Mouse (Mus musculus) midbrain, embryonic 11.5 days (tissue): ENCODE measurements at regions not wholly inside any gene's neighbourhood (a gene's known extent, or its start where the extent isn't known, plus 50 kb on each side); places are given as distances from the start of the nearest gene placed in this dataset.

Experiments
- ATAC-seq: fragments of 200-750 bp; cut with Nextera tagmentation; 2 replicates; pipeline ENCODE4 v1.8.0; 2017; ENCODE audit warnings: moderate TSS enrichment, moderate library complexity; ENCODE audit not compliant: low FRiP score
- DNase-seq: peaks from one replicate; pipeline ENCODE4 v3.0.0; 2015; ENCODE audit warnings: low spot score; ENCODE audit errors: missing footprints
- H3K27ac ChIP-seq: fragments of 300-500 bp; sonication (generic); 2 replicates; pipeline ENCODE4 v1.5.1; 2014; ENCODE audit warnings: low read depth, low read length
- H3K27me3 ChIP-seq: fragments of 300-500 bp; sonication (generic); 2 replicates; pipeline ENCODE4 v1.6.1; 2014; ENCODE audit warnings: mild to moderate bottlenecking, low read length, moderate library complexity, mixed read lengths; ENCODE audit not compliant: control insufficient read depth, insufficient read depth
- H3K36me3 ChIP-seq: fragments of 300-500 bp; sonication (generic); 2 replicates; pipeline ENCODE4 v1.6.1; 2014; ENCODE audit warnings: mild to moderate bottlenecking, low read length, moderate library complexity, mixed read lengths; ENCODE audit not compliant: control insufficient read depth, insufficient read depth
- H3K4me1 ChIP-seq: fragments of 300-500 bp; sonication (generic); 2 replicates; pipeline ENCODE4 v1.6.1; 2014; ENCODE audit warnings: low read length; ENCODE audit not compliant: control insufficient read depth, insufficient read depth
- H3K4me2 ChIP-seq: fragments of 300-500 bp; sonication (generic); 2 replicates; pipeline ENCODE4 v1.6.1; 2014; ENCODE audit warnings: mild to moderate bottlenecking, moderate library complexity
- H3K4me3 ChIP-seq: fragments of 300-500 bp; sonication (generic); 2 replicates; pipeline ENCODE4 v1.5.1; 2014; ENCODE audit warnings: low read depth, low read length
- H3K9ac ChIP-seq: fragments of 300-500 bp; sonication (generic); 2 replicates; pipeline ENCODE4 v1.6.1; 2014; ENCODE audit warnings: low read length
- H3K9me3 ChIP-seq: fragments of 300-500 bp; sonication (generic); 2 replicates; pipeline ENCODE4 v1.6.1; 2016; ENCODE audit warnings: low read length; ENCODE audit not compliant: control insufficient read depth
- WGBS: fragments of 180-500 bp; shearing (Covaris S2); extraction: QIAGEN DNeasy Blood & Tissue Kit; methylation state at CpG from one replicate; pipeline ENCODE4 v1.1.7; 2014; 5-methylcytosine and 5-hydroxymethylcytosine counted together

- 84% methylated on average over 6 of the region's 6 CpGs for WGBS
- DNase-seq (no peak), ATAC-seq (no peak)
- H3K9me3 ChIP-seq = no peaks in the 10 kb centered on the region
- no peak overlapping the region for H3K4me2 ChIP-seq
- no peaks in the 10 kb centered on the region for H3K36me3 ChIP-seq
- H3K4me3 ChIP-seq = no peak overlapping the region
- no peak overlapping the region for H3K9ac ChIP-seq
- no peaks in the 10 kb centered on the region for H3K4me1 ChIP-seq
- no peaks in the 10 kb centered on the region for H3K27me3 ChIP-seq
- no peak overlapping the region for H3K27ac ChIP-seq
Measured at GRCm38 (mm10) chr2:84113562-84113961, 123.2 kb downstream of the Gm13691 start.

DNA sequence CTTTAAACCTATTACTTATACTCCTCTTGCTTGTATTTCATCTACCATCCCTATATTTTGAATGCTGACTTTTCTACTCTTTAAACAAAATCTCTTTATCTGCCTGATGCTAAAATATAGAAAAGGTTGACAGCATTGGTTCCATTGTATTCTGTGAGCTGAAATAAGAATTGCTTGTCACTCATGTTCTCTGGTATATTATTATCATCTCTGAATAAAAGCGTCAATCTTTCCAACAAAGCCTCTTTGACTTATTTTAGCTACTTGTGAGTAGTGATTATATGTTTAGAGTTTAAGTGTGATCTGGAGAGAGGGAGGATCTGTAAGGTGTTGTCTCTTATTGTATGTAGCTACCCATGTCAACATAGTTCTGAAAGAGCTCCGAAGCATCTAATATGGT, 129.5 kb downstream of the Gm13691 start:
- no peak overlapping the region for H3K4me3 ChIP-seq
- H3K4me1 ChIP-seq = no peaks in the 10 kb centered on the region
- no peaks in the 10 kb centered on the region for H3K27me3 ChIP-seq
- 93% methylated on average over 2 of the region's 2 CpGs for WGBS
- no peak overlapping the region for H3K4me2 ChIP-seq
- no peak for ATAC-seq
- no peak overlapping the region for H3K27ac ChIP-seq
- no peak for DNase-seq
- no peak overlapping the region for H3K9ac ChIP-seq
- H3K36me3 ChIP-seq = no peaks in the 10 kb centered on the region
- H3K9me3 ChIP-seq = no peaks in the 10 kb centered on the region

- no peak overlapping the region for H3K9ac ChIP-seq
- ATAC-seq = no peak
- DNase-seq = no peak
- H3K27me3 ChIP-seq = no peaks in the 10 kb centered on the region
- no peak overlapping the region for H3K27ac ChIP-seq
- no peaks in the 10 kb centered on the region for H3K36me3 ChIP-seq
- no peaks in the 10 kb centered on the region for H3K9me3 ChIP-seq
- H3K4me3 ChIP-seq = no peak overlapping the region
- WGBS = 80% methylated on average over 3 of the region's 3 CpGs
- no peaks in the 10 kb centered on the region for H3K4me1 ChIP-seq
- no peak overlapping the region for H3K4me2 ChIP-seq
Measured at GRCm38 (mm10) chr2:84127586-84127985, 137.2 kb downstream of the Gm13691 start.

GRCm38 (mm10) chr2:84161742-84162141, 171.4 kb downstream of the Gm13691 start:
- DNase-seq (no peak), ATAC-seq (no peak)
- Histone ChIP-seq H3K4me3 (no peak overlapping the region), H3K4me2 (no peak overlapping the region), H3K27ac (no peak overlapping the region), H3K36me3 (no peaks in the 10 kb centered on the region), H3K9ac (no peak overlapping the region), H3K4me1 (no peaks in the 10 kb centered on the region), H3K9me3 (no peaks in the 10 kb centered on the region), H3K27me3 (no peaks in the 10 kb centered on the region)

- H3K4me1 ChIP-seq = no peaks in the 10 kb centered on the region
- WGBS = 86% methylated on average over 3 of the region's 3 CpGs
- H3K4me2 ChIP-seq = no peak overlapping the region
- peak; percentile 84 for DNase-seq
- H3K27ac ChIP-seq = no peak overlapping the region
- H3K36me3 ChIP-seq = no peaks in the 10 kb centered on the region
- no peak for ATAC-seq
- H3K4me3 ChIP-seq = no peak overlapping the region
- H3K27me3 ChIP-seq = no peaks in the 10 kb centered on the region
- no peak overlapping the region for H3K9ac ChIP-seq
- H3K9me3 ChIP-seq = no peaks in the 10 kb centered on the region
Measured at GRCm38 (mm10) chr2:84173450-84173849, 183.1 kb downstream of the Gm13691 start.

DNA sequence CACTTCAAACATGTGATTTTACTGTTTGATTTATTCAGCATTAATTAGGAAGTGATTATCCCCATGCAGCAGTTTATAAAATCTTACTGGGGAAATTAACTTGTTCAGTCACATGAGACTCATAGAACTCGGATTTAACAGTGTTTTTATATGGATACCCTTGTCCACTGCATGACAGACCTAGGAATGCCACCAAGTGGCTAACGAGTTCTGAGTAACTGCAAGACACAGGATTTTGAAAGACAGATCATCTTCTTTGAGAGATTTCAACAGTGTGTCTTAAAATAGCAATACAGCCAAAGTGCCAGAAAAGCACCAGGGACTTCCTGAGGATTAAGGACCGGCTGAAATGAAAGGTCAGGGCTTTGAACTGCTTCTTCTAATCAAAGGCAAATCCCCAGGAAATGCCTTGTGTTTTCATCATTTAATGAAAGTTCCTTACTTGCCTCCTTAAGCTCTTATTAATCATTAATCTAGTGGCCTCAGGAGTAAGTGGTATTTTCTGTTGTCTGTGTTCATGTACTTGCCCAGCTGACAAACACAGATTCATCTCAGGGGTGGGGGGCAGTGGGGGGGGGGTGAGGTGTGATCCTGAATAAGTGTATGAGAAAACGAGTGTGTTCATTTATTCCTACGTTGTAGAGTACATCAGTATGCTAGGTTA, 193.4 kb downstream of the Gm13691 start:
- H3K9me3 ChIP-seq = no peaks in the 10 kb centered on the region
- H3K36me3 ChIP-seq = no peaks in the 10 kb centered on the region
- no peak overlapping the region for H3K4me2 ChIP-seq
- no peaks in the 10 kb centered on the region for H3K27me3 ChIP-seq
- H3K4me3 ChIP-seq = no peak overlapping the region
- H3K27ac ChIP-seq = no peak overlapping the region
- no peak overlapping the region for H3K9ac ChIP-seq
- ATAC-seq (peak; percentile 51; the same call in 1 of the 2 replicates), DNase-seq (no peak)
- H3K4me1 ChIP-seq = 0 out of 2 replicates have a peak, but pooled peaks cover 3% of the 10 kb centered on the region
- WGBS = 19% methylated on average over 5 of the region's 5 CpGs

GRCm38 (mm10) chr2:84184288-84185015, 194.1 kb downstream of the Gm13691 start:
- H3K27me3 ChIP-seq = no peaks in the 10 kb centered on the region
- DNase-seq (peak; percentile 87), ATAC-seq (peak; percentile 36)
- peak overlapping the region; percentile 30; the same call in 1 of the 2 replicates for H3K27ac ChIP-seq
- H3K36me3 ChIP-seq = no peaks in the 10 kb centered on the region
- no peak overlapping the region for H3K4me3 ChIP-seq
- WGBS = 58% methylated on average over 19 of the region's 19 CpGs
- H3K4me2 ChIP-seq = no peak overlapping the region
- 0 out of 2 replicates have a peak, but pooled peaks cover 3% of the 10 kb centered on the region for H3K4me1 ChIP-seq
- no peak overlapping the region for H3K9ac ChIP-seq
- no peaks in the 10 kb centered on the region for H3K9me3 ChIP-seq

DNA sequence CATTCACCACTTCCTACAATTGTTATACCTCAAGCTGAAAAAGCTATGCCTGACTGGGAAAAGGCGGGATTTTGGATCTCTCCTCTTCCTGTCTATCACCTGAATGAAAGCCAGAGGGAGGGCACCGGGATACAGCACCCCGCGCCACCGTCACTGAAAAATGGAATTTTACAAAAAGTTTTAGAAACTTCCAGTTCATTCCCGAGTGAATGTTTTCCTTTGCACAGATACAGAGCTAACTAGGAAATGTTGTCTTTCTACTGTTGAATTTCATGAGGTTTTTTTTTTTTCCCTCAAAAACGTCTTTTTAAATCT, 194.6 kb downstream of the Gm13691 start:
- WGBS = 78% methylated on average over 7 of the region's 7 CpGs
- no peak overlapping the region for H3K4me3 ChIP-seq
- ATAC-seq (no peak), DNase-seq (no peak)
- no peaks in the 10 kb centered on the region for H3K9me3 ChIP-seq
- 0 out of 2 replicates have a peak, but pooled peaks cover 3% of the 10 kb centered on the region for H3K4me1 ChIP-seq
- H3K36me3 ChIP-seq = no peaks in the 10 kb centered on the region
- no peak overlapping the region for H3K27ac ChIP-seq
- no peak overlapping the region for H3K4me2 ChIP-seq
- H3K27me3 ChIP-seq = no peaks in the 10 kb centered on the region
- no peak overlapping the region for H3K9ac ChIP-seq

DNA sequence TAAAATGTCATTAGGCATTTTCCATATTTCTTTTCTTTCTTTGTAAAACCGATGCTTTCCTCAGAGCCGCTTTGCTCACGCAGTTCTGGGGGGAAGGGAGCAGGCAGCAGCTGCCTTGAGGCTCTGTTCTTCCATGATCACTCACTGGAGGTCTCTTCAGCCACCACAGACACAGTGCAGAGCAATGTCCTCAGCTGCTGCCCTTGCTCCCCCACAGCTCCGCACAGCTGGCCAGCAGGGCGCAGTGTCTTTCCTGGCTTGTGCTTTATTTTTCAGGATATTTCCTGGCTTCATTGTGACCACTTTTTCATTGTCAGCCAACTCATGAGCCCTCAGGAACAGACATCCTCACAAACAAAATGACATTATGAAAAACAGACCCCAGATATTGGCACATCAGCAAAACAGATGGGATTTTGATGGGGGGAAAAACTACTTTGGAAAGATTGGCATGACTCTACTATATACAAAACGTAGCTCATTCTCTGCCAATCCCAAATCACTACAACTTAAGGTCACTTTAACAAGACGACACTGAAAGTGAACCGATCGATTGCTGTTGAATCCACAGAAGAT, 195.9 kb downstream of the Gm13691 start:
- WGBS = 60% methylated on average over 9 of the region's 9 CpGs
- no peak overlapping the region for H3K4me2 ChIP-seq
- no peak overlapping the region for H3K9ac ChIP-seq
- ATAC-seq (peak; percentile 68), DNase-seq (peak; percentile 87)
- H3K27ac ChIP-seq = no peak overlapping the region
- no peaks in the 10 kb centered on the region for H3K27me3 ChIP-seq
- H3K4me3 ChIP-seq = no peak overlapping the region
- no peaks in the 10 kb centered on the region for H3K36me3 ChIP-seq
- H3K4me1 ChIP-seq = 0 out of 2 replicates have a peak, but pooled peaks cover 3% of the 10 kb centered on the region
- H3K9me3 ChIP-seq = no peaks in the 10 kb centered on the region
